Mouse (Mus musculus) small intestine, adult 2 months (tissue): ENCODE results near the gene Cables2.
A peak's percentile ranks its signal among the peaks of the same experiment; 100 is the strongest.

Source experiments
- CTCF ChIP-seq: fragments of 200-500 bp; IDR thresholded peaks from 2 replicates; pipeline ENCODE4 v1.5.1; 2012; ENCODE audit warnings: low read depth, mild to moderate bottlenecking, control low read depth, inconsistent platforms, low read length, moderate library complexity, mixed read lengths; ENCODE audit not compliant: insufficient replicate concordance, insufficient read length; ENCODE audit errors: extremely low read depth
- POLR2A ChIP-seq: fragments of 200-500 bp; IDR thresholded peaks from 2 replicates; pipeline ENCODE4 v1.6.1; 2012; ENCODE audit warnings: low read depth, mild to moderate bottlenecking, control low read depth, inconsistent platforms, low read length, moderate library complexity

GRCm38 (mm10) chr2:180227262-180228059, 45.8 kb downstream of the Cables2 start:
- TF ChIP-seq CTCF, result peak; percentile 73; the same call in 1 of the 2 replicates
- no peak for TF ChIP-seq POLR2A
